Mouse (Mus musculus) midbrain, embryonic 12.5 days (tissue): ENCODE results near the gene Rpl4. TPM values are rescaled to one million over a fixed set of nuclear protein-coding genes. Genes with fewer than 3 reads are reported as not detected.

Experiments
- ATAC-seq: fragments of 200-750 bp; cut with Nextera tagmentation; 2 replicates; pipeline ENCODE4 v1.8.0; 2017; ENCODE audit warnings: low read depth, moderate TSS enrichment, moderate library complexity; ENCODE audit not compliant: low FRiP score
- H3K27ac ChIP-seq: fragments of 300-500 bp; sonication (generic); replicated peaks from 2 replicates; pipeline ENCODE4 v1.5.1; 2016; ENCODE audit warnings: mild to moderate bottlenecking
- H3K27me3 ChIP-seq: fragments of 300-500 bp; sonication (generic); 2 replicates; pipeline ENCODE4 v1.6.1; 2016; ENCODE audit warnings: mild to moderate bottlenecking
- H3K36me3 ChIP-seq: fragments of 300-500 bp; sonication (generic); 2 replicates; pipeline ENCODE4 v1.6.1; 2016
- H3K4me1 ChIP-seq: fragments of 300-500 bp; sonication (generic); 2 replicates; pipeline ENCODE4 v1.6.1; 2016
- H3K4me2 ChIP-seq: fragments of 300-500 bp; sonication (generic); replicated peaks from 2 replicates; pipeline ENCODE4 v1.6.1; 2016; ENCODE audit warnings: mild to moderate bottlenecking, moderate library complexity
- H3K4me3 ChIP-seq: fragments of 300-500 bp; sonication (generic); 2 replicates; pipeline ENCODE4 v1.5.1; 2016; ENCODE audit warnings: mild to moderate bottlenecking
- H3K9ac ChIP-seq: fragments of 300-500 bp; sonication (generic); replicated peaks from 2 replicates; pipeline ENCODE4 v1.6.1; 2016; ENCODE audit warnings: mild to moderate bottlenecking, moderate library complexity
- H3K9me3 ChIP-seq: fragments of 300-500 bp; sonication (generic); 2 replicates; pipeline ENCODE4 v1.6.1; 2016; ENCODE audit warnings: mild to moderate bottlenecking
- WGBS: fragments of 180-500 bp; shearing (Covaris S2); methylation state at CpG from one replicate; pipeline ENCODE4 v1.1.7; 2016; 5-methylcytosine and 5-hydroxymethylcytosine counted together
- microRNA-seq: library from miRNA; unstranded; fragments of <30 nt; microRNA quantifications from one replicate; pipeline ENCODE4, GENCODE M21; 2017
- polyA plus RNA-seq: library from polyadenylated mRNA; unstranded; fragments of >200 nt; fragmentation: Nextera tagmentation; extraction: Ambion mirVana; gene quantifications from 2 replicates; pipeline ENCODE4 v1.2.1, GENCODE M21; 2016

Rpl4 gene
- polyA plus RNA-seq, 1 experiment from 2014 or later, result 822 TPM

DNA sequence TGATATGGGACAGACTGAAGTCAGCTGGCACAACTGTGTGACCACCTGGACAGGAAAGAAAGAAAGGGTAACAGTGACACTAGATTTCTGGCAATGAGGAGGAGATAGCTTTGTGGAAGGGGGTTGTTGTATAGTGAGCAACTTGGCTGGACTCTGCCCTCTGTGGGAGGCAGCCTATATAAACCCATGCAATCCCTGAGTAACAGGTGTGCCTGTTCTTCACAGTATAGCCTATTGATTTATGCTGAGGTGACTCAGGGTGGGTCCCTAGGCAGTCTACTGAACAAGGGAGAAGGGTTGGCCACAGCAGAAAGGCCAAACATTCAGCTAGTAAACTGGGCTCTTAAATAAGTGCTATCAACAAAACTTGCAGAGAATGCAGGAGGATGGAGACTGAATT is 52.6 kb downstream of the Rpl4 start:
- H3K27ac ChIP-seq, result no peak overlapping the region
- H3K9me3 ChIP-seq, result no peaks in the 10 kb centered on the region
- H3K4me1 ChIP-seq, result peaks cover 7% of the 10 kb centered on the region; the same call in 1 of the 2 replicates
- H3K9ac ChIP-seq, result no peak overlapping the region
- H3K4me2 ChIP-seq, result no peak overlapping the region
- no peak overlapping the region for H3K4me3 ChIP-seq
- H3K27me3 ChIP-seq, result no peaks in the 10 kb centered on the region
- H3K36me3 ChIP-seq, result no peaks in the 10 kb centered on the region
- ATAC-seq, result no peak

GRCm38 (mm10) chr9:64227736-64228135 is 54.6 kb downstream of the Rpl4 start:
- no peak for ATAC-seq
- Histone ChIP-seq H3K4me1 (peaks cover 18% of the 10 kb centered on the region), H3K9ac (no peak overlapping the region), H3K36me3 (no peaks in the 10 kb centered on the region), H3K4me3 (no peak overlapping the region), H3K27me3 (no peaks in the 10 kb centered on the region), H3K4me2 (no peak overlapping the region), H3K27ac (no peak overlapping the region), H3K9me3 (no peaks in the 10 kb centered on the region)
- WGBS, result 89% methylated on average over 12 of the region's 12 CpGs

Small RNA genes within 50 kb of the gene (microRNA-seq; reads per million reads assigned to microRNA genes)
- gene Gm24106, result not detected

Other genes starting within 250 kb of the Rpl4 start
- gene Smad6, start 151.3 kb upstream of the Rpl4 start, polyA plus RNA-seq, result 7.8 TPM in 2 replicates
- gene Lctl, start 56.2 kb upstream of the Rpl4 start, polyA plus RNA-seq, result not detected in 2 replicates
- 24.8 and 27.9 TPM in 2 replicates for gene Zwilch, start 271 bp upstream of the Rpl4 start, polyA plus RNA-seq
- 34.5 and 35.4 TPM in 2 replicates for gene Snapc5, start 5.9 kb downstream of the Rpl4 start, polyA plus RNA-seq
- 2.3 and 2.6 TPM in 2 replicates for gene Uchl4, start 61.8 kb downstream of the Rpl4 start, polyA plus RNA-seq
- 62.1 and 63.7 TPM in 2 replicates for gene Map2k1, start 80.3 kb downstream of the Rpl4 start, polyA plus RNA-seq
- gene Tipin, start 108.2 kb downstream of the Rpl4 start, polyA plus RNA-seq, result 202 and 203 TPM in 2 replicates
- gene Dis3l, start 167.9 kb downstream of the Rpl4 start, polyA plus RNA-seq, result 23.8 and 24.0 TPM in 2 replicates
- gene Megf11, start 212.3 kb downstream of the Rpl4 start, polyA plus RNA-seq, result 6.5 and 7.2 TPM in 2 replicates